Mouse (Mus musculus) midbrain, postnatal 0 days (tissue): ENCODE measurements at regions not wholly inside any gene's neighbourhood (a gene's known extent, or its start where the extent isn't known, plus 50 kb on each side); places are given as distances from the start of the nearest gene placed in this dataset.

Source experiments
- ATAC-seq: fragments of 200-750 bp; cut with Nextera tagmentation; 2 replicates; pipeline ENCODE4 v1.8.0; 2017; ENCODE audit warnings: moderate number of reproducible peaks, mild to moderate bottlenecking, moderate TSS enrichment, moderate library complexity; ENCODE audit not compliant: low FRiP score
- DNase-seq: peaks from one replicate; pipeline ENCODE4 v3.0.0-alpha.2; 2015; ENCODE audit warnings: low spot score
- H3K27ac ChIP-seq: fragments of 300-500 bp; sonication (generic); 2 replicates; pipeline ENCODE4 v1.5.1; 2014; ENCODE audit warnings: low read depth, mild to moderate bottlenecking, low read length, mixed read lengths
- H3K27me3 ChIP-seq: fragments of 300-500 bp; sonication (generic); 2 replicates; pipeline ENCODE4 v1.6.1; 2014; ENCODE audit warnings: low read length, control low read depth, mixed read lengths; ENCODE audit not compliant: insufficient read depth
- H3K36me3 ChIP-seq: fragments of 300-500 bp; sonication (generic); 2 replicates; pipeline ENCODE4 v1.6.1; 2014; ENCODE audit warnings: low read length, control low read depth, mixed read lengths; ENCODE audit not compliant: insufficient read depth
- H3K4me1 ChIP-seq: fragments of 300-500 bp; sonication (generic); 2 replicates; pipeline ENCODE4 v1.6.1; 2014; ENCODE audit warnings: mild to moderate bottlenecking, control low read depth, antibody characterized with exemption, low read length, mixed read lengths; ENCODE audit not compliant: insufficient read depth
- H3K4me2 ChIP-seq: fragments of 300-500 bp; sonication (generic); 2 replicates; pipeline ENCODE4 v1.6.1; 2014; ENCODE audit warnings: low read depth, mild to moderate bottlenecking, low read length, mixed read lengths; ENCODE audit not compliant: poor library complexity, severe bottlenecking
- H3K4me3 ChIP-seq: fragments of 300-500 bp; sonication (generic); 2 replicates; pipeline ENCODE4 v1.5.1; 2014; ENCODE audit warnings: low read depth, mild to moderate bottlenecking, low read length, moderate library complexity
- H3K9ac ChIP-seq: fragments of 300-500 bp; sonication (generic); replicated peaks from 2 replicates; pipeline ENCODE4 v1.6.1; 2014; ENCODE audit warnings: mild to moderate bottlenecking, low read length, moderate library complexity, mixed read lengths; ENCODE audit not compliant: poor library complexity, severe bottlenecking
- H3K9me3 ChIP-seq: fragments of 300-500 bp; sonication (generic); 2 replicates; pipeline ENCODE4 v1.6.1; 2016; ENCODE audit warnings: low read length, control low read depth
- CTCF ChIP-seq: IDR thresholded peaks from 2 replicates; pipeline ENCODE4 v1.5.1; 2016; ENCODE audit warnings: antibody characterized with exemption, mild to moderate bottlenecking
- WGBS: fragments of 180-500 bp; shearing (Covaris S2); extraction: QIAGEN DNeasy Blood & Tissue Kit; methylation state at CpG from one replicate; pipeline ENCODE4 v1.1.7; 2014; 5-methylcytosine and 5-hydroxymethylcytosine counted together

DNA sequence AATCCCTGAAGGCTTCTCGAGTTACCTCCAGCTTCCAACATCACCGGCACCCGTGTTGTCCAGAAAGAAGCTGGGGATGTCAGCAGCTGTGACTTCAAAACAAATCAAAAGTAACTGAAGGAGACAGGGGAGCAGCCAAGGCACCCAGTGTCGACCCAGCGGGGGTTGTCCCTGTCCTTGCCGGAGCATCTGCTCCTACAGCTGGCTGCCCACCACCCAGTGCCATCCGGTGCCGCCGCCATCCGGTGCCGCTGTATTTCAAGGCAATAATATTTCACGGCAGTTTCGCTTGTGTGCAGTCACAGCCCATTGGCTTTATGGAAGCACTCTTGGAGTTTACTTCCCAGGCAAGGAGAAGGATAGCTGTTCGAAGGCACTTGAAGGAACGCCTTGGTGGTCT, 150.3 kb upstream of the A530016L24Rik start:
- Histone ChIP-seq H3K4me2 (no peak overlapping the region), H3K36me3 (no peaks in the 10 kb centered on the region), H3K9me3 (no peaks in the 10 kb centered on the region), H3K27ac (no peak overlapping the region), H3K4me1 (peaks cover 14% of the 10 kb centered on the region; the same call in 1 of the 2 replicates), H3K9ac (no peak overlapping the region), H3K4me3 (no peak overlapping the region), H3K27me3 (no peaks in the 10 kb centered on the region)
- no peak for DNase-seq
- no peak for ATAC-seq
- WGBS = 79% methylated on average over 15 of the region's 15 CpGs
- TF ChIP-seq CTCF = no peak

GRCm38 (mm10) chr12:112339481-112340179, 149.6 kb upstream of the A530016L24Rik start:
- no peaks in the 10 kb centered on the region for H3K27me3 ChIP-seq
- ATAC-seq (no peak), DNase-seq (no peak)
- no peaks in the 10 kb centered on the region for H3K36me3 ChIP-seq
- WGBS = 73% methylated on average over 11 of the region's 11 CpGs
- no peak overlapping the region for H3K4me2 ChIP-seq
- H3K27ac ChIP-seq = no peak overlapping the region
- H3K4me3 ChIP-seq = no peak overlapping the region
- no peak overlapping the region for H3K9ac ChIP-seq
- H3K9me3 ChIP-seq = no peaks in the 10 kb centered on the region
- H3K4me1 ChIP-seq = peaks cover 8% of the 10 kb centered on the region; the same call in 1 of the 2 replicates
- no peak for TF ChIP-seq CTCF

DNA sequence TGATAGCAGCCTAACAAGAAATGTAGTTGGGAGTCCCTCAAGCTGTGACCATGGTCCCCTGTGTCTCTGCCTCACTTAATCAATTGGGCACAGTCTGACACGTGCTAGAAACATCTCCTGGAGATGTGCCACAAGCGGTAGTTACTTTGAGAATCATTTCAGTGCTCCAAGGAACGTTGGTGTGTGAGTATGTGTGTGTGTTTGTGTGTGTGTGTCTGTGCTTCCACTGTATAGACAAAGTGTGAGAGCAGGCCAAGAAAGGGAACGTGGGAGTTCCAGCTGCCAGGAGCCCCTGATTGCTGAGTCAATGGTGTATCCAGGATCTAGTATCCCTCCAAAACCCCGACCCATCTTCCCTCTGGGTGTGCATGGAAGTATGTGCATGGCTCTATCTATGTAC, 149.0 kb upstream of the A530016L24Rik start:
- Histone ChIP-seq H3K4me3 (no peak overlapping the region), H3K27me3 (no peaks in the 10 kb centered on the region), H3K27ac (no peak overlapping the region), H3K36me3 (no peaks in the 10 kb centered on the region), H3K4me1 (peaks cover 8% of the 10 kb centered on the region; the same call in 1 of the 2 replicates), H3K9ac (no peak overlapping the region), H3K9me3 (no peaks in the 10 kb centered on the region), H3K4me2 (no peak overlapping the region)
- no peak for TF ChIP-seq CTCF
- ATAC-seq (no peak), DNase-seq (no peak)
- 64% methylated on average over 5 of the region's 5 CpGs for WGBS

- H3K4me2 ChIP-seq = no peak overlapping the region
- no peak overlapping the region for H3K4me3 ChIP-seq
- no peak overlapping the region for H3K27ac ChIP-seq
- 83% methylated on average over 8 of the region's 8 CpGs for WGBS
- no peak overlapping the region for H3K9ac ChIP-seq
- H3K27me3 ChIP-seq = no peaks in the 10 kb centered on the region
- H3K9me3 ChIP-seq = no peaks in the 10 kb centered on the region
- no peaks in the 10 kb centered on the region for H3K36me3 ChIP-seq
- TF ChIP-seq CTCF = no peak
- ATAC-seq = no peak
- H3K4me1 ChIP-seq = peaks cover 8% of the 10 kb centered on the region; the same call in 1 of the 2 replicates
- DNase-seq = no peak
These were observed 147.3 kb upstream of the A530016L24Rik start for GRCm38 (mm10) chr12:112341726-112342469.

DNA sequence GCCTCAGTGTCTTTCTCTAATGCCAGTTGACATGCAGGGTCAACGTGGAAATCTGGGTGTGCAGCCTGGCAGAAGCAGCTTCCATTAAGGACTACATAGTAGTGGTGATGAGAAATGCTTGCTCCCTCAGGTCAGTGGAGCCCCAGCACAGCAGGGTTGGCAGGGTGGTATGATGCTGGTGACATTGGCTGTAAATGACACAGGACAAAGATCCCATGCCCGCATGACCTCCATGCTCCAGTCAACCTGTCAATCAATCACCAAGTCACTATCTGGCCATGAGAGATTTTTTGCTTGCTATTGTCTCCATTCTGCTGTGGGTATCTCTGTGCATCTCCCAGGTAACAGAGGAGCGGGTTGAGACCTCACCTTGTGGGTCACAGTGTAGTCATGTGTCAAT, 146.2 kb upstream of the A530016L24Rik start:
- no peak for DNase-seq
- Histone ChIP-seq H3K9ac (no peak overlapping the region), H3K4me2 (no peak overlapping the region), H3K9me3 (no peaks in the 10 kb centered on the region), H3K36me3 (no peaks in the 10 kb centered on the region), H3K4me3 (no peak overlapping the region), H3K4me1 (no peaks in the 10 kb centered on the region), H3K27me3 (no peaks in the 10 kb centered on the region), H3K27ac (no peak overlapping the region)
- ATAC-seq = no peak
- no peak for TF ChIP-seq CTCF
- WGBS = 92% methylated on average over 3 of the region's 3 CpGs

- H3K27ac ChIP-seq = no peak overlapping the region
- H3K4me3 ChIP-seq = no peak overlapping the region
- H3K9me3 ChIP-seq = no peaks in the 10 kb centered on the region
- no peaks in the 10 kb centered on the region for H3K27me3 ChIP-seq
- ATAC-seq (no peak), DNase-seq (no peak)
- no peaks in the 10 kb centered on the region for H3K36me3 ChIP-seq
- H3K9ac ChIP-seq = no peak overlapping the region
- H3K4me2 ChIP-seq = no peak overlapping the region
- 63% methylated on average over 10 of the region's 10 CpGs for WGBS
- no peak for TF ChIP-seq CTCF
- no peaks in the 10 kb centered on the region for H3K4me1 ChIP-seq
These were observed 145.0 kb upstream of the A530016L24Rik start for GRCm38 (mm10) chr12:112344285-112344684.
